Mouse (Mus musculus) WW6 (cell line): ENCODE data around the gene Pitx1.

Source experiments
- DNase-seq: peaks from one replicate; pipeline ENCODE4 v3.0.0-alpha.2; 2013; ENCODE audit warnings: low read depth, low spot score

Pitx1 gene

GRCm38 (mm10) chr13:55784268-55784667 is 51.7 kb downstream of the Pitx1 start, which contains the start of gene Catsper3:
Catsper3 (plus strand) TSS chr13:55784568.
- DNase-seq, result no peak

- no peak for DNase-seq
Measured at GRCm38 (mm10) chr13:55775056-55775455, 60.9 kb downstream of the Pitx1 start.
